Mouse (Mus musculus) embryonic facial prominence, embryonic 11.5 days (tissue): ENCODE results near the gene Arpc5. TPM values are rescaled to one million over a fixed set of nuclear protein-coding genes. Genes with fewer than 3 reads are reported as not detected.

Experiments used
- ATAC-seq: fragments of 200-750 bp; cut with Nextera tagmentation; replicated peaks from 2 replicates; pipeline ENCODE4 v1.8.0; 2017; ENCODE audit warnings: low read depth; ENCODE audit not compliant: insufficient number of reproducible peaks, low FRiP score, low TSS enrichment
- DNase-seq: peaks from one replicate; pipeline ENCODE4 v3.0.0-alpha.2; 2015; ENCODE audit warnings: low spot score
- H3K27ac ChIP-seq: fragments of 300-500 bp; sonication (generic); replicated peaks from 2 replicates; pipeline ENCODE4 v1.5.1; 2014; ENCODE audit warnings: mild to moderate bottlenecking, low read depth, low read length, control low read depth
- H3K27me3 ChIP-seq: fragments of 300-500 bp; sonication (generic); 2 replicates; pipeline ENCODE4 v1.6.1; 2014; ENCODE audit warnings: mild to moderate bottlenecking, low read length, moderate library complexity, mixed read lengths; ENCODE audit not compliant: control insufficient read depth, insufficient read depth
- H3K36me3 ChIP-seq: fragments of 300-500 bp; sonication (generic); replicated peaks from 2 replicates; pipeline ENCODE4 v1.6.1; 2014; ENCODE audit warnings: low read depth, mild to moderate bottlenecking, low read length, moderate library complexity, mixed read lengths; ENCODE audit not compliant: control insufficient read depth, insufficient read depth
- H3K4me1 ChIP-seq: fragments of 300-500 bp; sonication (generic); 2 replicates; pipeline ENCODE4 v1.6.1; 2014; ENCODE audit warnings: low read length, mixed read lengths; ENCODE audit not compliant: control insufficient read depth, insufficient read depth
- H3K4me2 ChIP-seq: fragments of 300-500 bp; sonication (generic); 2 replicates; pipeline ENCODE4 v1.6.1; 2014; ENCODE audit warnings: low read depth, mild to moderate bottlenecking, control low read depth, low read length, moderate library complexity
- H3K4me3 ChIP-seq: fragments of 300-500 bp; sonication (generic); 2 replicates; pipeline ENCODE4 v1.5.1; 2014; ENCODE audit warnings: low read depth, low read length, control low read depth
- H3K9ac ChIP-seq: fragments of 300-500 bp; sonication (generic); replicated peaks from 2 replicates; pipeline ENCODE4 v1.6.1; 2014; ENCODE audit warnings: mild to moderate bottlenecking, control low read depth, low read length
- H3K9me3 ChIP-seq: fragments of 300-500 bp; sonication (generic); replicated peaks from 2 replicates; pipeline ENCODE4 v1.6.1; 2016; ENCODE audit warnings: mild to moderate bottlenecking, low read length, inconsistent platforms, mixed read lengths; ENCODE audit not compliant: control insufficient read depth
- WGBS: fragments of 180-500 bp; shearing (Covaris S2); extraction: QIAGEN DNeasy Blood & Tissue Kit; methylation state at CpG from one replicate; pipeline ENCODE4 v1.1.7; 2014; 5-methylcytosine and 5-hydroxymethylcytosine counted together
- polyA plus RNA-seq: library from polyadenylated mRNA; unstranded; fragments of >200 nt; fragmentation: Nextera tagmentation; extraction: Ambion mirVana; gene quantifications from 2 replicates; pipeline ENCODE4 v1.2.1, GENCODE M21; 2014

The Arpc5 gene
- 255 and 257 TPM in 2 replicates for polyA plus RNA-seq

- ATAC-seq = peak; percentile 97
- peak within 1 kb of the TSS; percentile 97 for H3K4me2 ChIP-seq
- H3K36me3 ChIP-seq = no peaks in the 10 kb centered on the region
- peak; percentile 95 for DNase-seq
- H3K4me3 ChIP-seq = peak within 1 kb of the TSS; percentile 98
- WGBS = under 1% methylated on average over 68 of the region's 86 CpGs
- peak within 1 kb of the TSS; percentile 93 for H3K9ac ChIP-seq
- no peaks in the 10 kb centered on the region for H3K4me1 ChIP-seq
- no peaks in the 10 kb centered on the region for H3K27me3 ChIP-seq
- H3K9me3 ChIP-seq = no peaks in the 10 kb centered on the region
- H3K27ac ChIP-seq = peak within 1 kb of the TSS; percentile 62
Measured at GRCm38 (mm10) chr1:152766032-152766772, at the start of gene Arpc5, which contains the start of gene Rgl1. Arpc5 (plus strand) TSS chr1:152766542. Rgl1 (minus strand) TSS chr1:152766351.

DNA sequence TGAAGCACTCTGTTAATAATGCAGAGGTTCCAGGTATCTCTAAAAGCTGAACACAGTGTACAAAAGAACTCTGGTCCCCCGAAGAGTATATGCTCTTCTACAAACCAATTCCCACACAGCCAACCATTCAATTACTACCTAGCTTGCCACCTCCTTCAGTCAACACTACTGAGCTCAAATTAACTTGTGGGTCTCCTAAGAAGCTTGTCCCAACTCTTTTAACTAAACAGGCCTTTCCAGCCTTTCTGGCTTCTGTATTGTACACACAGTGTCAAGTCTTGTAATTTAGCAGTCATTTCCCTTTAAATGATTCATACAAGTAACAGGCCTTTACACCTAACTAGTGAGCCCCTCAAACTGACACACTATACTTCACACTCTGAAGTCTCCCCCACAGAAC is 49.0 kb upstream of the Arpc5 start:
- Histone ChIP-seq H3K9ac (no peak overlapping the region), H3K27ac (no peak overlapping the region), H3K27me3 (no peaks in the 10 kb centered on the region), H3K4me1 (peaks cover 3% of the 10 kb centered on the region; the same call in 1 of the 2 replicates), H3K4me3 (no peak overlapping the region), H3K36me3 (no peaks in the 10 kb centered on the region), H3K9me3 (no peaks in the 10 kb centered on the region), H3K4me2 (no peak overlapping the region)
- ATAC-seq = no peak
- DNase-seq = no peak
- WGBS = 80% methylated on average over 1 of the region's 1 CpGs

- no peaks in the 10 kb centered on the region for H3K9me3 ChIP-seq
- DNase-seq (no peak), ATAC-seq (no peak)
- H3K36me3 ChIP-seq = no peaks in the 10 kb centered on the region
- no peak overlapping the region for H3K9ac ChIP-seq
- no peak overlapping the region for H3K4me3 ChIP-seq
- WGBS = 64% methylated on average over 6 of the region's 6 CpGs
- H3K4me2 ChIP-seq = no peak overlapping the region
- no peak overlapping the region for H3K27ac ChIP-seq
- peaks cover 3% of the 10 kb centered on the region; the same call in 1 of the 2 replicates for H3K4me1 ChIP-seq
- no peaks in the 10 kb centered on the region for H3K27me3 ChIP-seq
Measured at GRCm38 (mm10) chr1:152718200-152718599, 48.1 kb upstream of the Arpc5 start.

DNA sequence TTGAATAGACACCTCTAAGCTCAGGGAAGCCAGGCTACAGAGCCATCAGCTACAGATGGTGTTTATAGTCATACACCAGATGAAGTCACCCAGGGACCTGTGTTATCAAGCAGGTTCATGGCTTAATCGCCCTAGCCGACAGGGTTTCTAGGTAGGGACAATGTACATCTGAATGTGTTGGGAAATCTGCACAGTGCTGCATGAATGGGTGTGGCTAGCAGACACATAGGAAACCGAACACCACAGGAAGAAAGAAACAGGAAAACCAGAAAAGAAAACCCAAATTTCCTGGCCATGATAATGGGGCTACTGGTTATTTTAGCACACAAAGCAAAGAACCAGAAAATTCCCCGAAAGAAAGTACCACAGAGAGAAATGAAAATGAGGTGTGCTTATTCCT is 45.4 kb upstream of the Arpc5 start:
- Histone ChIP-seq H3K4me1 (no peaks in the 10 kb centered on the region), H3K9ac (no peak overlapping the region), H3K27me3 (no peaks in the 10 kb centered on the region), H3K9me3 (no peaks in the 10 kb centered on the region), H3K36me3 (no peaks in the 10 kb centered on the region), H3K4me3 (no peak overlapping the region), H3K27ac (no peak overlapping the region), H3K4me2 (no peak overlapping the region)
- 82% methylated on average over 4 of the region's 4 CpGs for WGBS
- ATAC-seq (no peak), DNase-seq (no peak)

DNA sequence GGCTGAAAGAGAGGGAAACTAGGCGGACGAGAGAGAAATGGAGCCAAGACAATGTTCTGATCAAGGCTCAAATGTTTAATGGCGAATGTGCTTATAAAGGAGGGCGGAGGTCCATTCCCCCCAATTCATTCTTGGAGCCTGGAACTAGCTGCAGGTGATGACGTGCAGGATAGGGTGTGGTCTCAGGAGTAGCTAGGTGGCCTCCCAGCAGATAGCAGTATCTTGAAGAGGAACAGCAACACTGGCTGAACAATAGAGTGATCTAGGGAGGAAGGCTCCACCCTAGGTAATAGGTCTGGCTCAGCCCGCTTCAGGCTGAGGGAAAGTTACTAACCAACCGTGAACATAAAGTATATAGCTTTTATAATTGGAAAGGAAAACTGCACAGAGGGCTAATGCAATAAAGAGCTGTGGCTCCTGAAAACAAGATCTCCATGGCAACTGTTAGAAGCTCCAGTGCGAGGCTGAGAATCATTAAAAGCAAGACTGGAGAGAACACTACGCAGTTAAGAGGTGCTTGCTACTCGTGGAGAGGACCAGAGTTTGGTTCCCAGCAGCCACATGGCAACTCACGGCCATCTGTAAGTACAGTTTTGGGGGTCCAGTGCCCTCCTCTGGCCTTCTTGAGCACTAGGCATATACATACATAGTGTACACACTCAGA is 44.7 kb upstream of the Arpc5 start:
- Histone ChIP-seq H3K27ac (no peak overlapping the region), H3K4me1 (no peaks in the 10 kb centered on the region), H3K36me3 (no peaks in the 10 kb centered on the region), H3K9ac (no peak overlapping the region), H3K9me3 (no peaks in the 10 kb centered on the region), H3K4me2 (no peak overlapping the region), H3K27me3 (no peaks in the 10 kb centered on the region), H3K4me3 (no peak overlapping the region)
- ATAC-seq (no peak), DNase-seq (no peak)
- WGBS = 88% methylated on average over 11 of the region's 11 CpGs

DNA sequence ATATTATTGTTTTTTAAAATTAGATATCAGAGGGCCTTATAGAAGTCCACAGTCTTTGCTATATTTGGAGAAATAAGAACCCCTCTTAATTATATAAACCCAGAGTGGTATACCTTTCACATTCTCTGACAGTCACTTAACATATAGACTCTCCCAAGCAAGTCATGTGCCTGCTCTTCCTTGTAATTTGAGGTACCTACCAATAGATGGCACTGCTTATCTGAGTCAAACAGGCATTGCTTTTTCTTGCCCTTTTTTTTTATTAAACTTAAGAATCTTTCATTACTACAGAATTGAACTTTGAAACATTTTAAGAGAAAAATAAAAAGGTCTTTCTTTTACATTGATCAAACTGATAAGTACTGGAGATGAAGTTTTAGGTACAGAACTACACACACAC is 42.1 kb upstream of the Arpc5 start:
- Histone ChIP-seq H3K9ac (no peak overlapping the region), H3K4me3 (no peak overlapping the region), H3K27ac (no peak overlapping the region), H3K27me3 (no peaks in the 10 kb centered on the region), H3K36me3 (no peaks in the 10 kb centered on the region), H3K4me1 (no peaks in the 10 kb centered on the region), H3K4me2 (no peak overlapping the region), H3K9me3 (no peaks in the 10 kb centered on the region)
- DNase-seq (peak; percentile 30), ATAC-seq (no peak)

DNA sequence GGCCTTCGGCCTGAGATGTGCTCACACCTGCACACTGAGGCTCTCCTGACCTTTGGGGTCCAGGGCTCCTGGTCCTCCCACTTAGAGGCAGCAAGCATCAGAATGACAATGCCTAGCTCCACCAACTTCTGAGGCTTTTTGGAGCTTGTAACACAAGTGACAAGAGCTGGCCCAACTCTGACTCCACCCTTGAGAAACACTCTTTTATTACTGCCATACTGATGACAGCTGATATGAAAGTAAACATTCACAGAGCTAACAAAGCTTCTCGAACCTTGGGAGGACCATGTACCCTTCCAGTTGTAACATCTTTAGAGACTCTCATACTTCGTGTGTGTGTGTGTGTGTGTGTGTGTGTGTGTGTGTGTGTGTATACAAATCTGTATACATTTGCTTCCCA is 40.2 kb upstream of the Arpc5 start:
- Histone ChIP-seq H3K4me1 (no peaks in the 10 kb centered on the region), H3K4me3 (no peak overlapping the region), H3K9me3 (no peaks in the 10 kb centered on the region), H3K4me2 (no peak overlapping the region), H3K9ac (no peak overlapping the region), H3K36me3 (no peaks in the 10 kb centered on the region), H3K27me3 (no peaks in the 10 kb centered on the region), H3K27ac (no peak overlapping the region)
- WGBS = 73% methylated on average over 3 of the region's 3 CpGs
- ATAC-seq = no peak
- no peak for DNase-seq

- H3K9ac ChIP-seq = no peak overlapping the region
- H3K4me1 ChIP-seq = no peaks in the 10 kb centered on the region
- DNase-seq (no peak), ATAC-seq (no peak)
- H3K27me3 ChIP-seq = no peaks in the 10 kb centered on the region
- no peak overlapping the region for H3K4me2 ChIP-seq
- WGBS = 74% methylated on average over 4 of the region's 5 CpGs
- no peaks in the 10 kb centered on the region for H3K36me3 ChIP-seq
- H3K27ac ChIP-seq = no peak overlapping the region
- no peaks in the 10 kb centered on the region for H3K9me3 ChIP-seq
- H3K4me3 ChIP-seq = no peak overlapping the region
Measured at GRCm38 (mm10) chr1:152727604-152728236, 38.6 kb upstream of the Arpc5 start.
